In genomic region chr19:32758793-32759161, GRCm38 (mm10) we compare ENCODE assay signal across 8 mouse cellular contexts. TPM values are rescaled to one million over a fixed set of nuclear protein-coding genes. Genes with fewer than 3 reads are reported as not detected.
A peak's percentile ranks its signal among the peaks of the same experiment; 100 is the strongest.
DNase-seq lines count a peak whose midpoint lies in the region; ATAC-seq and TF ChIP-seq lines count a peak whose summit lies in the region.

No protein-coding gene starts in this region.

- no peaks in the 10 kb centered on the region for H3K36me3 ChIP-seq in hindbrain, postnatal 0 days (ENCODE audit: insufficient read depth, low read length)

- peak overlapping the region; percentile 96 for H3K4me2 ChIP-seq in hindbrain, postnatal 0 days (ENCODE audit: low read depth, low read length)

- peak overlapping the region; percentile 97 for H3K27ac ChIP-seq in left cerebral cortex, adult 2 months
- H3K27ac ChIP-seq in brown adipose tissue, adult 24 weeks (replicated peaks; ENCODE audit: low read depth, low read length) = peak overlapping the region; percentile 81
- H3K27ac ChIP-seq in hindbrain, postnatal 0 days = peak overlapping the region; percentile 99

- peaks cover 1% of the 10 kb centered on the region; the same call in 1 of the 2 replicates for H3K4me1 ChIP-seq in brown adipose tissue, adult 24 weeks (ENCODE audit: control insufficient read depth, insufficient read depth, insufficient read length, low read length)
- peaks cover 5% of the 10 kb centered on the region; the same call in 1 of the 2 replicates for H3K4me1 ChIP-seq in hindbrain, postnatal 0 days (ENCODE audit: insufficient read depth, low read length)

- ATAC-seq in hindbrain, postnatal 0 days = no peak

- H3K9me3 ChIP-seq in hindbrain, postnatal 0 days (ENCODE audit: low read length) = no peaks in the 10 kb centered on the region

- H3K9ac ChIP-seq in hindbrain, postnatal 0 days (replicated peaks; ENCODE audit: low read length) = peak overlapping the region; percentile 98

- no peaks in the 10 kb centered on the region for H3K27me3 ChIP-seq in hindbrain, postnatal 0 days (ENCODE audit: insufficient read depth, low read length)

- intact Hi-C loops in left cerebral cortex, adult 2 months (cut with DNase I) = loop anchor here (5.0 kb wide), 1 partner anchor 344 kb away; no protein-coding TSS in a partner anchor
- intact Hi-C loops in left cerebral cortex, postnatal 36 days (cut with DNase I) = loop anchor here (5.0 kb wide), 3 partner anchors 149 to 344 kb away; no protein-coding TSS in a partner anchor

- DNase-seq in left cerebral cortex, adult 2 months (ENCODE audit: extremely low spot score in 1 of 2, low spot score in 2 of 2) = no peak
- no peak for DNase-seq in left cerebral cortex, postnatal 36 days (ENCODE audit: low spot score in 2 of 2)
- no peak for DNase-seq in hindbrain, postnatal 0 days (ENCODE audit: low spot score)
- DNase-seq in naive thymus-derived CD4-positive, alpha-beta T cell, adult 2 months (ENCODE audit: low read depth) = peak; percentile 45
- no peak for DNase-seq in left cerebral cortex, adult 9 months (ENCODE audit: low spot score in 2 of 2)
- no peak for DNase-seq in cerebellum, postnatal 4 days (ENCODE audit: low spot score in 2 of 2)
- DNase-seq in embryo, embryonic 11 days = no peak

- H3K4me3 ChIP-seq in left cerebral cortex, adult 2 months = peak overlapping the region; percentile 92
- peak overlapping the region; percentile 98 for H3K4me3 ChIP-seq in brown adipose tissue, adult 24 weeks (ENCODE audit: insufficient read depth, low read depth, low read length)
- H3K4me3 ChIP-seq in hindbrain, postnatal 0 days (ENCODE audit: low read length) = peak overlapping the region; percentile 98

- under 1% methylated on average over 11 of the region's 11 CpGs for WGBS in hindbrain, postnatal 0 days

- no peak for TF ChIP-seq CTCF in left cerebral cortex, adult 2 months (IDR thresholded peaks at IDR 0.05)
- no peak for TF ChIP-seq CTCF in hindbrain, postnatal 0 days (IDR thresholded peaks at IDR 0.05; ENCODE audit: low read depth)

RNA-seq across cellular contexts. Expression of gene Pten, which starts 1.5 kb away (rescaled TPM):
- 100 to 1,000 TPM; 141 to 154 TPM for total RNA-seq in left cerebral cortex, adult 2 months (2021)
- total RNA-seq in left cerebral cortex, postnatal 36 days (2021) = 100 to 1,000 TPM; 146 to 153 TPM
- 44.8 and 50.0 TPM in 2 replicates for polyA plus RNA-seq in brown adipose tissue, adult 24 weeks (2012; ENCODE audit: insufficient read depth, insufficient read length, missing spikeins)
- 95.9 and 111 TPM in 2 replicates for total RNA-seq in hindbrain, postnatal 0 days (2014; rRNA removed)
- 13.3 and 14.7 TPM in 2 replicates for polyA plus RNA-seq in hindbrain, postnatal 0 days (2015; fragmentation: Nextera tagmentation; extraction: Ambion mirVana)

RNA-seq across cellular contexts. Expression of gene Atad1, which starts 19.2 kb away (rescaled TPM):
- total RNA-seq in left cerebral cortex, adult 2 months (2021) = 10 to 100 TPM; 91.3 to 96.5 TPM
- total RNA-seq in left cerebral cortex, postnatal 36 days (2021) = 10 to 100 TPM; 94.7 to 97.0 TPM
- 54.7 and 58.3 TPM in 2 replicates for polyA plus RNA-seq in brown adipose tissue, adult 24 weeks (2012; ENCODE audit: insufficient read depth, insufficient read length, missing spikeins)
- 113 and 117 TPM in 2 replicates for total RNA-seq in hindbrain, postnatal 0 days (2014; rRNA removed)
- 116 and 118 TPM in 2 replicates for polyA plus RNA-seq in hindbrain, postnatal 0 days (2015; fragmentation: Nextera tagmentation; extraction: Ambion mirVana)
